Mouse (Mus musculus): ENCODE data around the gene Rptor. TPM values are rescaled to one million over a fixed set of nuclear protein-coding genes. Genes with fewer than 3 reads are reported as not detected.

The Rptor gene
- polyA plus RNA-seq, 1 experiment from 2014 or later: 12.7 TPM

DNA sequence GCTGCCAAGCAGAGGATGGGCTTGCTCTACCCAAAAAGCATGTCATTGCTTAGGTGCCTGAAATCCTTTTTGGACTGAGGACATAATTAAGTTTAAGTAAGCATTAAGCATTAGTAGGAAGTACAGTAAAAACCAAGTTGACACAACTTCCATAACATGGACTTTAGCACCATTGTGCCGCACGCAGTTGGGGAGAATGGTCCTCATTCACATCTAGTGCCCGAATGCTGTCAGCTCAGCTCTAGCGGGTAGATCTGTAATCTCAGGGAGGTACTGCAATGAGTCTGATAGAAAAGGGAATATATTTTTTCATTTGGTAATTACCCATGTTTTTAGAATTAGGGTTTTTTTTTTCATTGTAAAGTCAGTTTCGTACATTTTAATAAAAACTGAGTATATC, 155.5 kb downstream of the Rptor start:
- ATAC-seq (ENCODE audit: insufficient number of reproducible peaks, insufficient read depth, low FRiP score, low read depth): no peak
- Histone ChIP-seq H3K4me3 (ENCODE audit: low read depth, low read length) (no peak overlapping the region), H3K4me2 (replicated peaks; ENCODE audit: low read depth, low read length) (no peak overlapping the region), H3K36me3 (ENCODE audit: control insufficient read depth, insufficient read depth, low read length) (0 out of 2 replicates have a peak, but pooled peaks cover 7% of the 10 kb centered on the region), H3K27me3 (ENCODE audit: control insufficient read depth, insufficient read depth, low read length) (no peaks in the 10 kb centered on the region), H3K9ac (replicated peaks; ENCODE audit: low read depth, low read length) (no peak overlapping the region), H3K9me3 (ENCODE audit: control insufficient read depth, low read depth, low read length) (no peaks in the 10 kb centered on the region), H3K27ac (ENCODE audit: low read length) (no peak overlapping the region), H3K4me1 (ENCODE audit: control insufficient read depth, insufficient read depth, low read length) (peaks cover 4% of the 10 kb centered on the region; the same call in 1 of the 2 replicates)
- WGBS: 94% methylated on average over 5 of the region's 5 CpGs

DNA sequence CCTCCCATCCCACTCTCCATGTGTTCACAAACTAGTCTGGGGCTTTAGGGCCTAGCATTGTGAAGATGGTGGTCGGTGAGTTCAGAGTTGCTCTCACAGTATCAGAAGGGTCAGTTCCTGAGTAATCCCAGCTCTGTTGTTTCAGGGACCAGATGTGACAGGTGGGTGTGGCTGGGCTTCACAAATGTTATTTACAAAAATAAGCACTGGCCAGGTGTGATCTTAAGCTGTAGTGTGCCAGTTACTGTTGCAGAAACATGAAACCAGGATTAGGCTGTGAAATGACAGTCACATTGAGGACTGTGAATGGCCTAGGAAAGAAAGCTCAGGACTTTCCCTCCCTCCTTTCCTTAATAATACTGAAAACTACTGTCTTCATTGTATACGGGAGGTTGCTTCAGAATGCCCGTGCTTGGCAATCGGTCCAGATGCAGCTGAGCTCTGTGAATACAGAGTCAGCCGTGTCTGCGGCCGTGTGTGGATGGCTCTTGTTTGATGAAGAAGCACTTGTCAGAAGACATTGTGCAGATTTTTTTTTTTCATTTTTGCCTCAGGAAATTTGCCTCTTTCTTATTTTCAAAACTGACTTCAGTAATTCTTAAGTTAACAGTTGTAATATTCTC, 156.1 kb downstream of the Rptor start:
- Histone ChIP-seq H3K27ac (ENCODE audit: low read length) (no peak overlapping the region), H3K36me3 (ENCODE audit: control insufficient read depth, insufficient read depth, low read length) (0 out of 2 replicates have a peak, but pooled peaks cover 7% of the 10 kb centered on the region), H3K4me3 (ENCODE audit: low read depth, low read length) (no peak overlapping the region), H3K4me2 (replicated peaks; ENCODE audit: low read depth, low read length) (no peak overlapping the region), H3K4me1 (ENCODE audit: control insufficient read depth, insufficient read depth, low read length) (peaks cover 4% of the 10 kb centered on the region; the same call in 1 of the 2 replicates), H3K9me3 (ENCODE audit: control insufficient read depth, low read depth, low read length) (no peaks in the 10 kb centered on the region), H3K9ac (replicated peaks; ENCODE audit: low read depth, low read length) (no peak overlapping the region), H3K27me3 (ENCODE audit: control insufficient read depth, insufficient read depth, low read length) (no peaks in the 10 kb centered on the region)
- WGBS: 66% methylated on average over 7 of the region's 7 CpGs
- no peak for ATAC-seq (ENCODE audit: insufficient number of reproducible peaks, insufficient read depth, low FRiP score, low read depth)

GRCm38 (mm10) chr11:119762911-119763310, 160.2 kb downstream of the Rptor start:
- Histone ChIP-seq H3K9ac (replicated peaks; ENCODE audit: low read depth, low read length) (no peak overlapping the region), H3K9me3 (ENCODE audit: control insufficient read depth, low read depth, low read length) (no peaks in the 10 kb centered on the region), H3K4me1 (ENCODE audit: control insufficient read depth, insufficient read depth, low read length) (no peaks in the 10 kb centered on the region), H3K36me3 (ENCODE audit: control insufficient read depth, insufficient read depth, low read length) (peaks cover 3% of the 10 kb centered on the region; the same call in 1 of the 2 replicates), H3K4me3 (ENCODE audit: low read depth, low read length) (no peak overlapping the region), H3K4me2 (replicated peaks; ENCODE audit: low read depth, low read length) (no peak overlapping the region), H3K27ac (ENCODE audit: low read length) (no peak overlapping the region), H3K27me3 (ENCODE audit: control insufficient read depth, insufficient read depth, low read length) (no peaks in the 10 kb centered on the region)
- WGBS: 93% methylated on average over 9 of the region's 9 CpGs
- no peak for ATAC-seq (ENCODE audit: insufficient number of reproducible peaks, insufficient read depth, low FRiP score, low read depth)

- Histone ChIP-seq H3K36me3 (ENCODE audit: control insufficient read depth, insufficient read depth, low read length) (peaks cover 3% of the 10 kb centered on the region; the same call in 1 of the 2 replicates), H3K9ac (replicated peaks; ENCODE audit: low read depth, low read length) (no peak overlapping the region), H3K9me3 (ENCODE audit: control insufficient read depth, low read depth, low read length) (no peaks in the 10 kb centered on the region), H3K27me3 (ENCODE audit: control insufficient read depth, insufficient read depth, low read length) (no peaks in the 10 kb centered on the region), H3K4me1 (ENCODE audit: control insufficient read depth, insufficient read depth, low read length) (no peaks in the 10 kb centered on the region), H3K27ac (ENCODE audit: low read length) (no peak overlapping the region), H3K4me2 (replicated peaks; ENCODE audit: low read depth, low read length) (no peak overlapping the region), H3K4me3 (ENCODE audit: low read depth, low read length) (no peak overlapping the region)
- WGBS: 86% methylated on average over 6 of the region's 6 CpGs
- no peak for ATAC-seq (ENCODE audit: insufficient number of reproducible peaks, insufficient read depth, low FRiP score, low read depth)
These were observed 163.3 kb downstream of the Rptor start for GRCm38 (mm10) chr11:119766023-119766422.

DNA sequence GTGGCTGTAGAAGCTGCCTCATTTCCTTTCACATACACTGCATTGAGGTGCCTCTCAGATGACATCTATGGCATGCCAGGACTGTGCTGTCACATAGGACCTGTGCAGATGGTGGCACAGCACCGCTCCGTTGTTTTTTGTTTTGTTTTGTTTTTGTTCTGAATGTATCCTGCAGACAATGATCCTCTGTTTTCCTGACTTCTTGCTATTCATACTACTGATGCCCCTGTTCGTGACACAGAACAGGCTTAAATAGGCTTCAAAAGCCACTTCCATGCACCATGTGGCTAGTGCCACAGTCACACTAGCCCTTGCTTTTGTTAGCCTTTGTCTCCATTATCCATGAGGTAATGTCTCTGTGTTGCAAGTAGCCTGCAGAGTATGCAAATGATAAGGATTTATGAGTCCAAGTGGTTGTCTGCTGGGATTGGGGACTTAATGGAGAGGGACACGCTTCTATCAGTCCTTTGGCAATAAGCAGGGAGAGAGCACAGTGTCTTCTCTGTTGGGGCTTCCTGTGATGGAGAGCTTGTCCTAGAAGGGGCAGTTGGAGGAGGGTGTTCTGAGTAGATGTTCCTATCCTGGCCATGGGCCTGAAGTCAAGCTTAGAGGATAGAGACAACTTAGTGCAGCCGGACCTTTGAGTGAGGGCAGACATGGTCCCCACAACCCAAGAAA, 164.2 kb downstream of the Rptor start:
- Histone ChIP-seq H3K4me3 (ENCODE audit: low read depth, low read length) (no peak overlapping the region), H3K9ac (replicated peaks; ENCODE audit: low read depth, low read length) (no peak overlapping the region), H3K4me2 (replicated peaks; ENCODE audit: low read depth, low read length) (no peak overlapping the region), H3K36me3 (ENCODE audit: control insufficient read depth, insufficient read depth, low read length) (peaks cover 3% of the 10 kb centered on the region; the same call in 1 of the 2 replicates), H3K4me1 (ENCODE audit: control insufficient read depth, insufficient read depth, low read length) (no peaks in the 10 kb centered on the region), H3K9me3 (ENCODE audit: control insufficient read depth, low read depth, low read length) (no peaks in the 10 kb centered on the region), H3K27ac (ENCODE audit: low read length) (no peak overlapping the region), H3K27me3 (ENCODE audit: control insufficient read depth, insufficient read depth, low read length) (no peaks in the 10 kb centered on the region)
- 89% methylated on average over 5 of the region's 5 CpGs for WGBS
- ATAC-seq (ENCODE audit: insufficient number of reproducible peaks, insufficient read depth, low FRiP score, low read depth): no peak

- no peaks in the 10 kb centered on the region for H3K27me3 ChIP-seq (ENCODE audit: control insufficient read depth, insufficient read depth, low read length)
- 76% methylated on average over 6 of the region's 6 CpGs for WGBS
- no peak for ATAC-seq (ENCODE audit: insufficient number of reproducible peaks, insufficient read depth, low FRiP score, low read depth)
- no peak overlapping the region for H3K9ac ChIP-seq (replicated peaks; ENCODE audit: low read depth, low read length)
- H3K36me3 ChIP-seq (ENCODE audit: control insufficient read depth, insufficient read depth, low read length): peaks cover 3% of the 10 kb centered on the region; the same call in 1 of the 2 replicates
- H3K4me3 ChIP-seq (ENCODE audit: low read depth, low read length): no peak overlapping the region
- H3K4me2 ChIP-seq (replicated peaks; ENCODE audit: low read depth, low read length): no peak overlapping the region
- no peaks in the 10 kb centered on the region for H3K9me3 ChIP-seq (ENCODE audit: control insufficient read depth, low read depth, low read length)
- no peaks in the 10 kb centered on the region for H3K4me1 ChIP-seq (ENCODE audit: control insufficient read depth, insufficient read depth, low read length)
- H3K27ac ChIP-seq (ENCODE audit: low read length): no peak overlapping the region
These were observed 164.8 kb downstream of the Rptor start for GRCm38 (mm10) chr11:119767525-119767924.

- H3K27ac ChIP-seq (ENCODE audit: low read length): no peak overlapping the region
- H3K27me3 ChIP-seq (ENCODE audit: control insufficient read depth, insufficient read depth, low read length): no peaks in the 10 kb centered on the region
- H3K4me3 ChIP-seq (ENCODE audit: low read depth, low read length): no peak overlapping the region
- no peak for ATAC-seq (ENCODE audit: insufficient number of reproducible peaks, insufficient read depth, low FRiP score, low read depth)
- H3K36me3 ChIP-seq (ENCODE audit: control insufficient read depth, insufficient read depth, low read length): peaks cover 3% of the 10 kb centered on the region; the same call in 1 of the 2 replicates
- no peaks in the 10 kb centered on the region for H3K9me3 ChIP-seq (ENCODE audit: control insufficient read depth, low read depth, low read length)
- 89% methylated on average over 4 of the region's 4 CpGs for WGBS
- H3K4me2 ChIP-seq (replicated peaks; ENCODE audit: low read depth, low read length): no peak overlapping the region
- H3K9ac ChIP-seq (replicated peaks; ENCODE audit: low read depth, low read length): no peak overlapping the region
- no peaks in the 10 kb centered on the region for H3K4me1 ChIP-seq (ENCODE audit: control insufficient read depth, insufficient read depth, low read length)
These were observed 165.8 kb downstream of the Rptor start for GRCm38 (mm10) chr11:119768511-119768910.

GRCm38 (mm10) chr11:119769666-119770065, 167.0 kb downstream of the Rptor start:
- Histone ChIP-seq H3K9ac (replicated peaks; ENCODE audit: low read depth, low read length) (no peak overlapping the region), H3K4me1 (ENCODE audit: control insufficient read depth, insufficient read depth, low read length) (no peaks in the 10 kb centered on the region), H3K4me3 (ENCODE audit: low read depth, low read length) (no peak overlapping the region), H3K27ac (ENCODE audit: low read length) (no peak overlapping the region), H3K4me2 (replicated peaks; ENCODE audit: low read depth, low read length) (no peak overlapping the region), H3K9me3 (ENCODE audit: control insufficient read depth, low read depth, low read length) (no peaks in the 10 kb centered on the region), H3K36me3 (ENCODE audit: control insufficient read depth, insufficient read depth, low read length) (peaks cover 3% of the 10 kb centered on the region; the same call in 1 of the 2 replicates), H3K27me3 (ENCODE audit: control insufficient read depth, insufficient read depth, low read length) (no peaks in the 10 kb centered on the region)
- ATAC-seq (ENCODE audit: insufficient number of reproducible peaks, insufficient read depth, low FRiP score, low read depth): no peak
- 62% methylated on average over 4 of the region's 4 CpGs for WGBS
